Mouse (Mus musculus) kidney, postnatal 10 days (tissue): ENCODE results near the gene Olfr1406.
"Not testable (repeated sequence)": the region's sequence is repeated elsewhere in the genome, so short reads cannot be mapped to it uniquely, and the experiment has no call there.

Experiments
- DNase-seq: peaks from one replicate; pipeline ENCODE4 v3.0.0; 2021; ENCODE audit warnings: mixed read lengths

The Olfr1406 gene

DNA sequence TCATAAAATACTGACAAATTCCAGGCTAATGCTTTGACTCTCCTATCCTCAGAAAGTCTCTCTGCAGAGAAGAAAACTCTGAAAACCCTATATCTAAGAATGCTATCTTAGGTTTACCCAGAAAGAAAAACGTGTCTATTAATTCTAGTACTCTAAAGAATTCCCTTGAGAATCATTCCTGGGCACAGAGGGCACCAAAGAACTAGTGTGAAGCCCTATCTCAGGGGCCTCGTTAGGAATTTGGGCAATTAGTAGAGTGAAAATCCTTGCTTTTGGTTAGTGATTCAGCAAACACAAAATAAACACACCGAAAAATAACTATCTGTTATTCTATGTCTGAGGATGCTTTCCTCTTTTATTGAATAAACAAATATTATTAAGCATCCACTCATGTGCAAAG is at the start of gene Olfr1406:
Gene Olfr1406, minus strand, starts transcription at position 101 of the 400 bp plus-strand sequence.
- DNase-seq, result no peak

GRCm38 (mm10) chr1:173237004-173237403 is 46.6 kb upstream of the Olfr1406 start:
- not testable (repeated sequence) for DNase-seq

DNA sequence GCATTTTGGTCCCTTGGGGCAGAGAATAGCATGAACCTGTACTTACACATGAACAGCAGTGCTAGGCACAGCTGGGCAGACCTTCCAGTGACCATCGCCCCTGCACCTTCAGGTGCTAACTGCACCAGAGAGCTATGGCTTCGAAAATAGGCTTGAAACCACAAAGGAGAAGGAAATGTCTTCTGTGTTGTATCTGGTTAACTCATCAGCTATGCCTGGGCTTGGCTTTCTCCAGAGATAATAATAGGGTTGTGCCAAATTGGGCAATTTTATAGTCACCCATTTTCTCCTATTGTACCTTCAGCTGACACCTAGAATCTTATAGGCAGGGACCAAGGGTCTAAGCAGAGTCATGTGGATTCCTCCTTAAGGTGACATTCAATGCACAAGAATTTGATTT is 36.6 kb upstream of the Olfr1406 start, which contains the start of gene Fcer1a:
Gene Fcer1a, minus strand, starts transcription at position 134 of the 400 bp plus-strand sequence.
- DNase-seq, result no peak

GRCm38 (mm10) chr1:173216481-173216880 is 26.0 kb upstream of the Olfr1406 start:
- no peak for DNase-seq

- no peak for DNase-seq
Observed at GRCm38 (mm10) chr1:173212092-173212491, 21.7 kb upstream of the Olfr1406 start, which contains the start of gene Olfr1404. TSS of gene Olfr1404 (plus strand) at chr1:173212392.

GRCm38 (mm10) chr1:173197508-173197907 is 7.1 kb upstream of the Olfr1406 start, which contains the start of gene Olfr218:
TSS of gene Olfr218 (plus strand) at chr1:173197808.
- DNase-seq, result no peak

GRCm38 (mm10) chr1:173196359-173196758 is 5.9 kb upstream of the Olfr1406 start:
- DNase-seq, result no peak

DNA sequence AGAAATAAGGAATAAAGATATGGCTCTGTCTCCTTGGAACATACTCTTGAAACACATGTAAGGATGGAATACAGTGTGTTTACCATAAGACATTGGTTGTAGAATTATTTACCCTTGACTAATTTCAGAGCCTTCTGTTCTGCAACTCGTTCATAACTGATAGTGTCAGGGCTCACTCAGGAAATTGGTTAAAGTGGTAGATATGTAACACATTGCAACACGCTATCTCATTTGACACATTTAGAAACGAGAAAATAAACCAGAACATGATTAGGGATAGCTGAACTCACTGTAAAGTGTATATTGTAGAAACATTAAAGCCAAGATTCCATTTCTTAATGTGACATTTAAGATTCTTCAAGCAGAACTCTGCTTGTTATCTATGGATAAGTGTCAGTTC is 1.6 kb upstream of the Olfr1406 start:
- no peak for DNase-seq

GRCm38 (mm10) chr1:173174154-173174842 is 16.1 kb downstream of the Olfr1406 start:
- no peak for DNase-seq

GRCm38 (mm10) chr1:173137274-173137673 is 53.2 kb downstream of the Olfr1406 start, which contains the start of gene Olfr1408:
TSS of gene Olfr1408 (minus strand) at chr1:173137374.
- DNase-seq, result no peak
